Mouse (Mus musculus) G1E-ER4 (cell line): ENCODE measurements around the gene Cip2a. TPM values are rescaled to one million over a fixed set of nuclear protein-coding genes. Genes with fewer than 3 reads are reported as not detected.

Source experiments
- GATA1 ChIP-seq: IDR thresholded peaks from one replicate; pipeline ENCODE4 v1.8.0; 2012; ENCODE audit warnings: low read length, inconsistent platforms
- polyA plus RNA-seq: library from polyadenylated mRNA; stranded (reverse); fragments of >175 nt; gene quantifications from 2 replicates; pipeline ENCODE4 v1.2.3, GENCODE M21; 2012

Gene Cip2a
- polyA plus RNA-seq, 1 experiment = 4.2 TPM

DNA sequence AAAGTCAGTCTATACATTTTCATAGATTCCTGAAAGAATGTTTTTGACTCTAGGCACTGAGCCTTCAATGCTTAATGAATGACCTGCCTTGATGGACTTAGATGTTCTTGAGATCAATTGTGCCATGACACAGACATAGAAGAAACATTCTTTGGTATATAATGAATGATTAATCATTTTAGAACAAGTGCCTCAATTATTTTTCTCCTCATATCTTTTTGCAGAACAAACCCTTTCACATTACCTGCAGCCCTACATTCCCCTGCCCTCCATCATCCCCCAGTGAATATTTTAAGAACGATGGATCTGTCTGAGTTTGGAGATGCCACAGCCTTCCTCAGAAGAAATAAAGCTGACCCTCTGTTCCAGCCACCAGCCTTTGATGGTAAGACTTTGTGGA is 63.2 kb downstream of the Cip2a start, which contains the start of gene Myh15:
Myh15 (plus strand) TSS at position 301 of the 400 bp plus-strand sequence.
- no peak for TF ChIP-seq GATA1

Other genes starting within 250 kb of the Cip2a start
- gene Trat1, start 222.2 kb upstream of the Cip2a start, polyA plus RNA-seq = not detected in 2 replicates
- not detected in 2 replicates for gene Retnlb, start 177.3 kb upstream of the Cip2a start, polyA plus RNA-seq
- gene Retnla, start 151.6 kb upstream of the Cip2a start, polyA plus RNA-seq = not detected in 2 replicates
- gene Retnlg, start 121.6 kb upstream of the Cip2a start, polyA plus RNA-seq = not detected in 2 replicates
- 11.1 and 14.3 TPM in 2 replicates for gene Dzip3, start within 50 bp of the Cip2a start, polyA plus RNA-seq
- gene Myh15, start 63.3 kb downstream of the Cip2a start, polyA plus RNA-seq = not detected in 2 replicates